Mouse (Mus musculus): Measurements from ENCODE around the gene Etv5. TPM values are rescaled to one million over a fixed set of nuclear protein-coding genes. Genes with fewer than 3 reads are reported as not detected.
"Not testable (repeated sequence)": the region's sequence is repeated elsewhere in the genome, so short reads cannot be mapped to it uniquely, and the experiment has no call there.

Etv5 gene
- total and polyA plus RNA-seq, 2 experiments from 2014 or later = 34.1 to 57.6 TPM

- WGBS = 95% methylated on average over 6 of the region's 6 CpGs
- H3K4me2 ChIP-seq (ENCODE audit: low read depth, low read length) = no peak overlapping the region
- no peak overlapping the region for H3K27ac ChIP-seq
- H3K9ac ChIP-seq (replicated peaks; ENCODE audit: low read length) = no peak overlapping the region
- no peaks in the 10 kb centered on the region for H3K36me3 ChIP-seq (ENCODE audit: insufficient read depth, low read length)
- no peaks in the 10 kb centered on the region for H3K27me3 ChIP-seq (ENCODE audit: insufficient read depth, low read length)
- no peaks in the 10 kb centered on the region for H3K9me3 ChIP-seq (ENCODE audit: low read length)
- ATAC-seq = no peak
- H3K4me3 ChIP-seq (ENCODE audit: low read length) = no peak overlapping the region
- no peaks in the 10 kb centered on the region for H3K4me1 ChIP-seq (ENCODE audit: insufficient read depth, low read length)
- DNase-seq (ENCODE audit: low spot score) = no peak
- no peak for TF ChIP-seq CTCF (IDR thresholded peaks at IDR 0.05; ENCODE audit: low read depth)
These were observed 51.8 kb downstream of the Etv5 start for GRCm38 (mm10) chr16:22387731-22388130.

DNA sequence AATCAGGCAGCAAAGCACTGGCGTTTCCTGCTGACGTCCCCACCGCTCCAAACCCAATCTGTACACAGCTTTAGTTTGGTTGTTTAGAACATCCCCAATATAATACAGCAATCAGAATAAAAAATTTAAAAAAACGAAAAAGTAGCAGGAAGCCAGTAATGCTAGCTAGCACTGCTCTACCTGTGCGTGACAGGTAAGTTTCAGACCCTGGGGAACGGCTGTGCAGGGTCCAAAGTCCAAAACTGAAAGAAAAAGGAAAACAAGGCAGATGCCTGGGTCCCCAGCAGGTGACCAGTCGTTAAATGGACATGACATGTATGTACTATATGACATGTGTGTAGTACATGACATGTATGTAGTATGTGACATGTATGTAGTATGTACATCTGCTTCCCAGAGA, 57.5 kb downstream of the Etv5 start:
- H3K27ac ChIP-seq; H3K4me2 ChIP-seq (ENCODE audit: low read depth, low read length); H3K4me3 ChIP-seq (ENCODE audit: low read length); ATAC-seq; H3K9me3 ChIP-seq (ENCODE audit: low read length); H3K36me3 ChIP-seq (ENCODE audit: insufficient read depth, low read length); DNase-seq (ENCODE audit: low spot score); H3K9ac ChIP-seq (replicated peaks; ENCODE audit: low read length); H3K4me1 ChIP-seq (ENCODE audit: insufficient read depth, low read length); H3K27me3 ChIP-seq (ENCODE audit: insufficient read depth, low read length): not testable (repeated sequence)
- 82% methylated on average over 6 of the region's 7 CpGs for WGBS

DNA sequence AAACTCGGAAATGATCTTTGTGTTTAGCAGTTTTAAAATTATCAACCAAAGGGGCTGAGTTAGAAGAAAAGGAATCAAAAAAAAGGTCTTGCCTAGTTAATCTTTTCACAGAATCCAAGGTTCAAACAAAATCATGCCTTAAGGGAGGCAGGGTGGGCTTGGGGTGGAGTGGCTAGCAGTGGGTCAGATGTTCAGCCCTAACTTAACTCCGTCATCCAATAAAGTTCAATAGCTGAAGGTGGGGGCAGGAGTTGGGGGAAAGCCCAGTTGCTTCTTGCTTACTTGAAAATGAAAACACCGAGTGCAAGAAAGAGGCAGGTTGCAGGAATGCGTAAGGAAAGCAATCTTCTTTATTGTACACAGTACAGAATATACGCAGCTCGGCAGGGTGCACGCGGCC, 58.5 kb downstream of the Etv5 start:
- no peak overlapping the region for H3K4me3 ChIP-seq (ENCODE audit: low read length)
- no peaks in the 10 kb centered on the region for H3K36me3 ChIP-seq (ENCODE audit: insufficient read depth, low read length)
- DNase-seq (ENCODE audit: low spot score) (no peak), ATAC-seq (no peak)
- H3K4me1 ChIP-seq (ENCODE audit: insufficient read depth, low read length) = no peaks in the 10 kb centered on the region
- H3K4me2 ChIP-seq (ENCODE audit: low read depth, low read length) = no peak overlapping the region
- H3K9me3 ChIP-seq (ENCODE audit: low read length) = no peaks in the 10 kb centered on the region
- H3K27me3 ChIP-seq (ENCODE audit: insufficient read depth, low read length) = no peaks in the 10 kb centered on the region
- H3K27ac ChIP-seq = no peak overlapping the region
- no peak overlapping the region for H3K9ac ChIP-seq (replicated peaks; ENCODE audit: low read length)
- WGBS = 82% methylated on average over 8 of the region's 8 CpGs
- TF ChIP-seq CTCF (IDR thresholded peaks at IDR 0.05; ENCODE audit: low read depth) = no peak

- H3K4me1 ChIP-seq (ENCODE audit: insufficient read depth, low read length) = no peaks in the 10 kb centered on the region
- no peaks in the 10 kb centered on the region for H3K27me3 ChIP-seq (ENCODE audit: insufficient read depth, low read length)
- TF ChIP-seq CTCF (IDR thresholded peaks at IDR 0.05; ENCODE audit: low read depth) = no peak
- no peak overlapping the region for H3K4me3 ChIP-seq (ENCODE audit: low read length)
- no peak overlapping the region for H3K27ac ChIP-seq
- no peak overlapping the region for H3K9ac ChIP-seq (replicated peaks; ENCODE audit: low read length)
- DNase-seq (ENCODE audit: low spot score) (no peak), ATAC-seq (no peak)
- H3K4me2 ChIP-seq (ENCODE audit: low read depth, low read length) = no peak overlapping the region
- 21% methylated on average over 8 of the region's 8 CpGs for WGBS
- no peaks in the 10 kb centered on the region for H3K9me3 ChIP-seq (ENCODE audit: low read length)
- H3K36me3 ChIP-seq (ENCODE audit: insufficient read depth, low read length) = no peaks in the 10 kb centered on the region
These were observed 59.5 kb downstream of the Etv5 start for GRCm38 (mm10) chr16:22379986-22380385.

DNA sequence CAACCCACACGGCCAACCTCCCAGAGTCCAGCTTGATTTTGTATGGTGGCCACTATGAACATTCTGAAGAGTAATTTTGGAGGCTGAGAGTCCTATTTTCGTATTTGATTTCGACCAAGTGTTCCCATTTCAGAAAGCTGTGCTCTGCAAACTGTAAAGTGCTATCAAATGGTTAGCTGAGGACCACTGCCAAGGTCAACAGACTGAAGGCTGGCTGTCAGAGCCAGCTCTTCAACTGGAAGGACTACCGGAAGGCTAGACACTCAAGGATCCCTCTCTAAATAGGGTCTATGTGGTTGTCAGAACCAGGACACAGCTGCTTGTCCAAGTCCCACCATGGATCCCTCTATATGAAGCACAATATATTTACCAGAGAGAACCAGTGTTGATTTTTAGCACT, 60.2 kb downstream of the Etv5 start:
- Histone ChIP-seq H3K4me3 (ENCODE audit: low read length) (no peak overlapping the region), H3K4me2 (ENCODE audit: low read depth, low read length) (no peak overlapping the region), H3K4me1 (ENCODE audit: insufficient read depth, low read length) (no peaks in the 10 kb centered on the region), H3K27ac (no peak overlapping the region), H3K9ac (replicated peaks; ENCODE audit: low read length) (no peak overlapping the region), H3K36me3 (ENCODE audit: insufficient read depth, low read length) (no peaks in the 10 kb centered on the region), H3K27me3 (ENCODE audit: insufficient read depth, low read length) (no peaks in the 10 kb centered on the region), H3K9me3 (ENCODE audit: low read length) (no peaks in the 10 kb centered on the region)
- DNase-seq (ENCODE audit: low spot score) = no peak
- no peak for ATAC-seq
- no peak for TF ChIP-seq CTCF (IDR thresholded peaks at IDR 0.05; ENCODE audit: low read depth)
- 90% methylated on average over 4 of the region's 4 CpGs for WGBS

DNA sequence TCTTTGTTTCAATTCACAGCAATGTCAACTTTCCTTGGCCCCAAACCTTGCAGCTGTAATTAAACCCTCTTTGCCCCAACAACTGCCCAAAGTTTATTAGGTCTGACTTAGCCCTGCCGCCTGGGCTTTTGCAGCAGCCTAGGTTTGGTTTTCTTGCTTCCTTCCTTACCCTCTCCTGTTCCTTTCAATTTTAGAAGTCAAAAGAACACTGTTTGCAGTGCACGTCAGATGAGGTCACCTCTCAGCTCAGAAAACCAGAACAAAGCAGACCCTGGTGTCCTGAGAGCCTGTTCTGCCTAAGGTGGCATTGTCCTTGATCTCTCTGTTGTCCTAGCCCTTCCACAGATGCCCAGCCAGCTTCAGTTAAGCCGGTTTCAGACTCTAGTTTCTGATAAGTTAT, 61.8 kb downstream of the Etv5 start:
- Histone ChIP-seq H3K4me1 (ENCODE audit: insufficient read depth, low read length) (no peaks in the 10 kb centered on the region), H3K27ac (no peak overlapping the region), H3K4me3 (ENCODE audit: low read length) (no peak overlapping the region), H3K4me2 (ENCODE audit: low read depth, low read length) (no peak overlapping the region), H3K27me3 (ENCODE audit: insufficient read depth, low read length) (no peaks in the 10 kb centered on the region), H3K36me3 (ENCODE audit: insufficient read depth, low read length) (no peaks in the 10 kb centered on the region), H3K9me3 (ENCODE audit: low read length) (no peaks in the 10 kb centered on the region), H3K9ac (replicated peaks; ENCODE audit: low read length) (no peak overlapping the region)
- no peak for ATAC-seq
- TF ChIP-seq CTCF (IDR thresholded peaks at IDR 0.05; ENCODE audit: low read depth) = no peak
- WGBS = 62% methylated on average over 3 of the region's 3 CpGs
- DNase-seq (ENCODE audit: low spot score) = no peak

- WGBS = 77% methylated on average over 2 of the region's 2 CpGs
- no peak for ATAC-seq
- TF ChIP-seq CTCF (IDR thresholded peaks at IDR 0.05; ENCODE audit: low read depth) = peak; percentile 27; the same call in 1 of the 2 replicates
These were observed 64.6 kb downstream of the Etv5 start for GRCm38 (mm10) chr16:22374898-22375297.

More at GRCm38 (mm10) chr16:22374898-22375297, 64.6 kb downstream of the Etv5 start:
- no peak for DNase-seq (ENCODE audit: low spot score)
- H3K27me3 ChIP-seq (ENCODE audit: insufficient read depth, low read length) = no peaks in the 10 kb centered on the region
- no peak overlapping the region for H3K27ac ChIP-seq
- H3K4me2 ChIP-seq (ENCODE audit: low read depth, low read length) = no peak overlapping the region
- H3K36me3 ChIP-seq (ENCODE audit: insufficient read depth, low read length) = no peaks in the 10 kb centered on the region
- H3K9ac ChIP-seq (replicated peaks; ENCODE audit: low read length) = no peak overlapping the region
- H3K9me3 ChIP-seq (ENCODE audit: low read length) = no peaks in the 10 kb centered on the region
- no peak overlapping the region for H3K4me3 ChIP-seq (ENCODE audit: low read length)
- no peaks in the 10 kb centered on the region for H3K4me1 ChIP-seq (ENCODE audit: insufficient read depth, low read length)
